Mouse (Mus musculus): ENCODE data around the gene Rhoa.

Gene Rhoa

GRCm38 (mm10) chr9:108341801-108342200 is 35.9 kb downstream of the Rhoa start:
- no peak for DNase-seq

- peak in 1 of 2 experiments; percentile 18 for DNase-seq
These were observed 36.4 kb downstream of the Rhoa start for GRCm38 (mm10) chr9:108342301-108342831.

- DNase-seq, result no peak
These were observed 37.4 kb downstream of the Rhoa start for GRCm38 (mm10) chr9:108343331-108343730.

GRCm38 (mm10) chr9:108343835-108344234 is 37.9 kb downstream of the Rhoa start:
- DNase-seq, result no peak

- no peak for DNase-seq
These were observed 38.5 kb downstream of the Rhoa start for GRCm38 (mm10) chr9:108344471-108344870.

GRCm38 (mm10) chr9:108347024-108347423 is 41.1 kb downstream of the Rhoa start:
- no peak for DNase-seq

GRCm38 (mm10) chr9:108347540-108348289 is 41.8 kb downstream of the Rhoa start, which contains the start of gene Usp4:
TSS of gene Usp4 (plus strand) at chr9:108347853.
- DNase-seq, result peak; percentile 83 to 87

- DNase-seq, result no peak
These were observed 42.4 kb downstream of the Rhoa start for GRCm38 (mm10) chr9:108348290-108348680.

- no peak for DNase-seq
These were observed 43.8 kb downstream of the Rhoa start for GRCm38 (mm10) chr9:108349727-108350126.

- no peak for DNase-seq
These were observed 72.3 kb downstream of the Rhoa start for GRCm38 (mm10) chr9:108378234-108378633.

- no peak for DNase-seq
These were observed 72.8 kb downstream of the Rhoa start for GRCm38 (mm10) chr9:108378736-108379135.

GRCm38 (mm10) chr9:108379294-108379693 is 73.4 kb downstream of the Rhoa start:
- no peak for DNase-seq

GRCm38 (mm10) chr9:108381382-108381781 is 75.5 kb downstream of the Rhoa start:
- DNase-seq, result no peak

GRCm38 (mm10) chr9:108385006-108385405 is 79.1 kb downstream of the Rhoa start:
- DNase-seq, result no peak

GRCm38 (mm10) chr9:108386816-108387215 is 80.9 kb downstream of the Rhoa start:
- DNase-seq, result no peak
